Mouse (Mus musculus): ENCODE results near the gene Sfxn5.

The Sfxn5 gene

GRCm38 (mm10) chr6:85364439-85364838 is 31.2 kb upstream of the Sfxn5 start:
- DNase-seq (ENCODE audit: low spot score in 2 of 2) = no peak

- DNase-seq (ENCODE audit: low spot score in 2 of 2) = no peak
Observed at GRCm38 (mm10) chr6:85363906-85364260, 30.7 kb upstream of the Sfxn5 start.

- DNase-seq (ENCODE audit: low spot score in 2 of 2) = no peak
Observed at GRCm38 (mm10) chr6:85363231-85363905, 30.1 kb upstream of the Sfxn5 start.

- no peak for DNase-seq (ENCODE audit: low spot score in 2 of 2)
Observed at GRCm38 (mm10) chr6:85362610-85363009, 29.4 kb upstream of the Sfxn5 start.

- no peak for DNase-seq (ENCODE audit: low spot score in 2 of 2)
Observed at GRCm38 (mm10) chr6:85360311-85360710, 27.1 kb upstream of the Sfxn5 start.

GRCm38 (mm10) chr6:85358877-85359276 is 25.7 kb upstream of the Sfxn5 start:
- DNase-seq (ENCODE audit: low spot score in 2 of 2) = no peak

- DNase-seq (ENCODE audit: low spot score in 2 of 2) = no peak
Observed at GRCm38 (mm10) chr6:85356682-85357465, 23.7 kb upstream of the Sfxn5 start.

- no peak for DNase-seq (ENCODE audit: low spot score in 2 of 2)
Observed at GRCm38 (mm10) chr6:85355753-85356152, 22.5 kb upstream of the Sfxn5 start.

- no peak for DNase-seq (ENCODE audit: low spot score in 2 of 2)
Observed at GRCm38 (mm10) chr6:85354709-85355108, 21.5 kb upstream of the Sfxn5 start.

- DNase-seq (ENCODE audit: low spot score in 2 of 2) = no peak
Observed at GRCm38 (mm10) chr6:85353706-85354105, 20.5 kb upstream of the Sfxn5 start.

GRCm38 (mm10) chr6:85350157-85350556 is 16.9 kb upstream of the Sfxn5 start:
- no peak for DNase-seq (ENCODE audit: low spot score in 2 of 2)

- DNase-seq (ENCODE audit: low spot score in 2 of 2) = no peak
Observed at GRCm38 (mm10) chr6:85349246-85349645, 16.0 kb upstream of the Sfxn5 start.

GRCm38 (mm10) chr6:85348133-85348532 is 14.9 kb upstream of the Sfxn5 start:
- DNase-seq (ENCODE audit: low spot score in 2 of 2) = no peak

- peak; percentile 69 to 83 for DNase-seq (ENCODE audit: low spot score in 2 of 2)
Observed at GRCm38 (mm10) chr6:85346028-85346634, 12.9 kb upstream of the Sfxn5 start.

- no peak for DNase-seq (ENCODE audit: low spot score in 2 of 2)
Observed at GRCm38 (mm10) chr6:85344929-85345328, 11.7 kb upstream of the Sfxn5 start.

GRCm38 (mm10) chr6:85343027-85343426 is 9.8 kb upstream of the Sfxn5 start:
- DNase-seq (ENCODE audit: low spot score in 2 of 2) = no peak

- DNase-seq (ENCODE audit: low spot score in 2 of 2) = no peak
Observed at GRCm38 (mm10) chr6:85341814-85342501, 8.7 kb upstream of the Sfxn5 start.

- no peak for DNase-seq (ENCODE audit: low spot score in 2 of 2)
Observed at GRCm38 (mm10) chr6:85340184-85340583, 7.0 kb upstream of the Sfxn5 start.

- no peak for DNase-seq (ENCODE audit: low spot score in 2 of 2)
Observed at GRCm38 (mm10) chr6:85339273-85339901, 6.2 kb upstream of the Sfxn5 start.

- no peak for DNase-seq (ENCODE audit: low spot score in 2 of 2)
Observed at GRCm38 (mm10) chr6:85336944-85337343, 3.7 kb upstream of the Sfxn5 start.

- DNase-seq (ENCODE audit: low spot score in 2 of 2) = no peak
Observed at GRCm38 (mm10) chr6:85335352-85335751, 2.1 kb upstream of the Sfxn5 start.

- DNase-seq (ENCODE audit: low spot score in 2 of 2) = no peak
Observed at GRCm38 (mm10) chr6:85334851-85335250, 1.6 kb upstream of the Sfxn5 start.

All from heart, adult 9 months (tissue).